Mouse (Mus musculus): ENCODE measurements around the gene Bhlhb9.

The Bhlhb9 gene

GRCm38 (mm10) chrX:135917116-135917515 is 119.7 kb downstream of the Bhlhb9 start:
- DNase-seq = no peak

- DNase-seq = no peak
Measured at GRCm38 (mm10) chrX:135922162-135922561, 124.8 kb downstream of the Bhlhb9 start.

DNA sequence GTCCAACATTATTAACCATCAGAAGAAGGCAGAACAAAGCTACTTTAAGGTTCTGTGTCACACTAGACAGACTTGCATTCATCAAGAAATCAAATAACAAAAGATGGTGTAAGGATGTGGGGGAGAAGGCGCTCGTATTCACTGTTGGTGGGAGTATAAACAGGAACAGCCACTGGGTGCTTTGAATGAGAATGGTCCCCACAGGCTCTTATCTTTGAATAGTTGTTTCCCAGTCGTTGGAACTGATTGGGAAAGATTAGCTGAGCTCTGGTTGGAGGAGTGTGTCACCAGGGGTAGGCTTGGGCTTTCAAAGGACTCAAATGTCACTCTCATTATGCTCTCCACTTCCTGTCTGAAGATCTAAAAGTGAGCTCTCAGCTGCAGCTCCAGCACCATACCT is 128.5 kb downstream of the Bhlhb9 start:
- no peak for DNase-seq

- DNase-seq = no peak
Measured at GRCm38 (mm10) chrX:135928588-135928987, 131.2 kb downstream of the Bhlhb9 start.

GRCm38 (mm10) chrX:135936452-135936851 is 139.1 kb downstream of the Bhlhb9 start:
- no peak for DNase-seq

Measured in kidney, adult 18-20 months (tissue).